Mouse (Mus musculus) cerebellum, adult 2 months (tissue): ENCODE results near the gene Exosc6.

Experiments
- CTCF ChIP-seq: fragments of 200-500 bp; IDR thresholded peaks from 2 replicates; pipeline ENCODE4 v1.5.1; 2011; ENCODE audit warnings: low read depth, mild to moderate bottlenecking, control low read depth, low read length, moderate library complexity, borderline replicate concordance; ENCODE audit not compliant: insufficient read depth
- POLR2A ChIP-seq: fragments of 200-500 bp; IDR thresholded peaks from 2 replicates; pipeline ENCODE4 v1.6.1; 2011; ENCODE audit warnings: low read length, control low read depth, borderline replicate concordance; ENCODE audit not compliant: insufficient read depth

DNA sequence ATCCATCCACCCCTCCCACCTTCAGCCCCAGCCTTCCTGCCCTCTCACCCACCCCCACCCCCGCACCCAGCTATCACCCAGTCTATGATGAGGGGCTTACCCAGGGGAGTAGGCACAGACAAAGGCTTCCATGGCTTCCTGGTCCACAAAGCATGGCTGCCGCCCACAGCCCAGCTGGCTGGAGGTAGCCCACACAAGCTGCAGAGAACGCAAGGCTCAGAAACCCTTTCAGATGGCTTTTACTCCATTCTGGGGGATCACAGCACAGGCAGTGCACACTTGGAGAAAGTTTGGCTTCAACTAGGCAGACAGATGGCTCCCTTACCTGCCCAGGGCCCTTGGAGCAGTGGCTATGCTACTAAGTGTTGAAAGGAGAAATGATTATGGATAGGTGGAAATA is 19.8 kb downstream of the Exosc6 start:
- TF ChIP-seq POLR2A (no peak), CTCF (no peak)
